In the genomic region with DNA sequence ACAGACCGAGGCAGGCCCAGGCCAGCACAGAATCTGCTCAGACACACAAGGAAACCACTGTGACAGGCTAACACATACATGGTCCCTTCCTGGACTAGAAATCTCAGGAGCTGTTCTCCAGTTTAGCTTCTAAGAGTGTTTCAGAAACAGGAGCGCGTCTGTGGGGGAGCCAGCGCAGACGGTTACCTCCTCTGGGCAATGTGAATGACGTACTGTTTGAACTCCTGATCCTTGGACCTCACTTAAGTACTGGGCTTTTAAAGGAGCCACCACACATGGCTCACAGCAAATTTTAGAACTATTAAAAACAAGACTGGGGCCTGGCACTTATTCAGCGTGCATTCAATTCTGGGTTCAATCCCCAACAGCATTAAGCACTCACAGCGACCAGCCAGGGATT, we compare ENCODE assay signal across 13 mouse cellular contexts. TPM values are rescaled to one million over a fixed set of nuclear protein-coding genes. Genes with fewer than 3 reads are reported as not detected.
DNase-seq lines count a peak whose midpoint lies in the region; ATAC-seq and TF ChIP-seq lines count a peak whose summit lies in the region.
"Had no signal": no experiment of that assay in that cellular context is flagged by ENCODE, and none has a peak within 500 bp of the region (broad histone marks: within the 10 kb centered on the region; RNA-seq: fewer than 3 reads in every experiment).

No protein-coding gene starts in this region.

- no peak overlapping the region for H3K4me2 ChIP-seq in lung, postnatal 0 days (replicated peaks; ENCODE audit: low read depth, low read length)
- H3K4me2 ChIP-seq in kidney, embryonic 16.5 days (replicated peaks; ENCODE audit: low read depth, low read length) = no peak overlapping the region
- peak overlapping the region; percentile 27 for H3K4me2 ChIP-seq in stomach, embryonic 15.5 days
- H3K4me2 ChIP-seq: heart, embryonic 11.5 days had no signal

- no peak for TF ChIP-seq CTCF in lung, postnatal 0 days (IDR thresholded peaks at IDR 0.05)

- no peak for ATAC-seq in lung, postnatal 0 days
- no peak for ATAC-seq in kidney, embryonic 16.5 days (ENCODE audit: low FRiP score, low TSS enrichment)
- no peak for ATAC-seq in stomach, embryonic 15.5 days (ENCODE audit: insufficient read depth, low FRiP score, low read depth)

- TF ChIP-seq EP300 in lung, postnatal 0 days (IDR thresholded peaks at IDR 0.05) = no peak

- no peaks in the 10 kb centered on the region for H3K9me3 ChIP-seq in lung, postnatal 0 days (ENCODE audit: low read length)
- H3K9me3 ChIP-seq in kidney, embryonic 16.5 days (ENCODE audit: low read length) = no peaks in the 10 kb centered on the region
- no peaks in the 10 kb centered on the region for H3K9me3 ChIP-seq in stomach, embryonic 15.5 days

- H3K36me3 ChIP-seq in lung, postnatal 0 days (ENCODE audit: insufficient read depth, low read length) = no peaks in the 10 kb centered on the region
- peaks cover 19% of the 10 kb centered on the region for H3K36me3 ChIP-seq in kidney, embryonic 16.5 days (ENCODE audit: insufficient read depth, low read length)
- peaks cover 16% of the 10 kb centered on the region for H3K36me3 ChIP-seq in stomach, embryonic 15.5 days

- no peak overlapping the region for H3K4me3 ChIP-seq in lung, postnatal 0 days (ENCODE audit: low read depth, low read length)
- H3K4me3 ChIP-seq in kidney, embryonic 16.5 days (ENCODE audit: low read length) = no peak overlapping the region
- no peak overlapping the region for H3K4me3 ChIP-seq in stomach, embryonic 15.5 days (replicated peaks)

- no peak overlapping the region for H3K9ac ChIP-seq in lung, postnatal 0 days (replicated peaks; ENCODE audit: low read depth)
- 0 out of 2 replicates have a peak overlapping the region, but pooled peaks have one; percentile 24 for H3K9ac ChIP-seq in kidney, embryonic 16.5 days (replicated peaks; ENCODE audit: low read length)
- H3K9ac ChIP-seq in stomach, embryonic 15.5 days = no peak overlapping the region

- 0 out of 2 replicates have a peak overlapping the region, but pooled peaks have one; percentile 15 for H3K27ac ChIP-seq in lung, postnatal 0 days (ENCODE audit: low read length)
- H3K27ac ChIP-seq in kidney, embryonic 16.5 days (ENCODE audit: low read length) = no peak overlapping the region
- H3K27ac ChIP-seq in stomach, embryonic 15.5 days = no peak overlapping the region

- WGBS in lung, postnatal 0 days = 54% methylated on average over 8 of the region's 8 CpGs
- WGBS in kidney, embryonic 16.5 days = 28% methylated on average over 8 of the region's 8 CpGs
- 32% methylated on average over 8 of the region's 8 CpGs for WGBS in stomach, embryonic 15.5 days

- H3K4me1 ChIP-seq in lung, postnatal 0 days (ENCODE audit: insufficient read depth, low read depth, low read length) = peaks cover 9% of the 10 kb centered on the region
- peaks cover 39% of the 10 kb centered on the region for H3K4me1 ChIP-seq in kidney, embryonic 16.5 days (ENCODE audit: insufficient read depth, low read length)
- peaks cover 29% of the 10 kb centered on the region for H3K4me1 ChIP-seq in stomach, embryonic 15.5 days

- DNase-seq in cerebellum, postnatal 25 days = peak; percentile 8 to 13
- DNase-seq in cerebellum, adult 18-20 months = no peak
- peak; percentile 60 for DNase-seq in lung, postnatal 0 days (ENCODE audit: low spot score)
- DNase-seq in lung, postnatal 4 days = no peak
- no peak for DNase-seq in layer of hippocampus, adult 18-20 months (ENCODE audit: low spot score in 2 of 2)
- no peak for DNase-seq in adrenal gland, adult 8-10 months
- DNase-seq: adrenal gland, postnatal 10 days; cerebellum, adult 9-11 months; lung, postnatal 14 days had no signal

- no peaks in the 10 kb centered on the region for H3K27me3 ChIP-seq in lung, postnatal 0 days (replicated peaks; ENCODE audit: insufficient read depth, low read length)
- no peaks in the 10 kb centered on the region for H3K27me3 ChIP-seq in kidney, embryonic 16.5 days (ENCODE audit: insufficient read depth, low read length)
- no peaks in the 10 kb centered on the region for H3K27me3 ChIP-seq in stomach, embryonic 15.5 days (replicated peaks)

RNA-seq across cellular contexts. Expression of a gene that starts 3.1 kb away (rescaled TPM):
- polyA plus RNA-seq in lung, postnatal 0 days (2015; fragmentation: Nextera tagmentation; extraction: Ambion mirVana) = 5.4 and 7.5 TPM in 2 replicates
- 11.6 and 19.6 TPM in 2 replicates for polyA plus RNA-seq in kidney, embryonic 16.5 days (2015; fragmentation: Nextera tagmentation; extraction: Ambion mirVana)
- 20.2 and 21.1 TPM in 2 replicates for polyA plus RNA-seq in stomach, embryonic 15.5 days (2015; fragmentation: Nextera tagmentation; extraction: Ambion mirVana)
- 1 to 10 TPM; 4.4 to 4.7 TPM for total RNA-seq in layer of hippocampus, adult 18-20 months (2021)
- total RNA-seq in adrenal gland, adult 8-10 months (2022) = 10 to 100 TPM in 3 of 4 experiments, 1 to 10 TPM in 1; 9.9 to 12.9 (median 12.0) TPM

RNA-seq across cellular contexts. Expression of a gene that starts 8.0 kb away (rescaled TPM):
- 0.81 and 1.4 TPM in 2 replicates for polyA plus RNA-seq in lung, postnatal 0 days (2015; fragmentation: Nextera tagmentation; extraction: Ambion mirVana)
- polyA plus RNA-seq in kidney, embryonic 16.5 days (2015; fragmentation: Nextera tagmentation; extraction: Ambion mirVana) = 2.8 and 3.3 TPM in 2 replicates
- polyA plus RNA-seq in stomach, embryonic 15.5 days (2015; fragmentation: Nextera tagmentation; extraction: Ambion mirVana) = 2.4 and 2.5 TPM in 2 replicates
- 10 to 100 TPM; 20.9 to 26.5 TPM for total RNA-seq in layer of hippocampus, adult 18-20 months (2021)
- total RNA-seq in adrenal gland, adult 8-10 months (2022) = 1 to 10 TPM in 3 of 4 experiments, under 1 TPM in 1; 0.41 to 3.1 (median 2.6) TPM

RNA-seq across cellular contexts. Expression of a gene that starts 15.1 kb away (rescaled TPM):
- polyA plus RNA-seq in lung, postnatal 0 days (2015; fragmentation: Nextera tagmentation; extraction: Ambion mirVana) = not detected in 2 replicates
- polyA plus RNA-seq in kidney, embryonic 16.5 days (2015; fragmentation: Nextera tagmentation; extraction: Ambion mirVana) = 0.20 and 0.27 TPM in 2 replicates
- polyA plus RNA-seq in stomach, embryonic 15.5 days (2015; fragmentation: Nextera tagmentation; extraction: Ambion mirVana) = 0.12 and 0.37 TPM in 2 replicates
- not detected for total RNA-seq in layer of hippocampus, adult 18-20 months (2021)
- total RNA-seq in adrenal gland, adult 8-10 months (2022) = under 1 TPM in 2 of 4 experiments, not detected in 2; 0.17 to 0.31 TPM
- total RNA-seq: adrenal gland, postnatal 10 days had no signal
- polyA plus RNA-seq: heart, embryonic 11.5 days; urinary bladder, adult 2 months had no signal

RNA-seq across cellular contexts. Expression of a gene that starts 19.8 kb away (rescaled TPM):
- polyA plus RNA-seq in lung, postnatal 0 days (2015; fragmentation: Nextera tagmentation; extraction: Ambion mirVana) = 0.89 and 1.3 TPM in 2 replicates
- polyA plus RNA-seq in kidney, embryonic 16.5 days (2015; fragmentation: Nextera tagmentation; extraction: Ambion mirVana) = 0.44 and 0.64 TPM in 2 replicates
- polyA plus RNA-seq in stomach, embryonic 15.5 days (2015; fragmentation: Nextera tagmentation; extraction: Ambion mirVana) = 0.59 and 1.5 TPM in 2 replicates
- under 1 TPM in 1 of 2 experiments, not detected in 1; 0.47 TPM for total RNA-seq in layer of hippocampus, adult 18-20 months (2021)
- total RNA-seq in adrenal gland, adult 8-10 months (2022) = under 1 TPM in 2 of 4 experiments, not detected in 2; 0.46 to 0.71 TPM

RNA-seq across cellular contexts. Expression of a gene that starts 36.9 kb away (rescaled TPM):
- polyA plus RNA-seq in lung, postnatal 0 days (2015; fragmentation: Nextera tagmentation; extraction: Ambion mirVana) = 29.0 and 33.5 TPM in 2 replicates
- polyA plus RNA-seq in kidney, embryonic 16.5 days (2015; fragmentation: Nextera tagmentation; extraction: Ambion mirVana) = 31.8 and 32.9 TPM in 2 replicates
- 26.8 and 30.2 TPM in 2 replicates for polyA plus RNA-seq in stomach, embryonic 15.5 days (2015; fragmentation: Nextera tagmentation; extraction: Ambion mirVana)
- 10 to 100 TPM in 1 of 2 experiments, 1 to 10 TPM in 1; 10.0 to 10.8 TPM for total RNA-seq in layer of hippocampus, adult 18-20 months (2021)
- total RNA-seq in adrenal gland, adult 8-10 months (2022) = 10 to 100 TPM; 28.8 to 36.5 (median 32.1) TPM

Comparison
In these comparisons a context has a peak if more than half of its experiments do, and no peak if none do; other contexts are left out.
1. DNase-seq: peak in cerebellum, postnatal 25 days (2 of 2) and lung, postnatal 0 days (single experiment); none in cerebellum, adult 18-20 months (0 of 2), lung, postnatal 4 days (0 of 2), layer of hippocampus, adult 18-20 months (0 of 2) and adrenal gland, adult 8-10 months (single experiment).